Mouse (Mus musculus) ovary, adult 10 weeks (tissue): ENCODE results near the gene Nt5dc2. TPM values are rescaled to one million over a fixed set of nuclear protein-coding genes. Genes with fewer than 3 reads are reported as not detected.

ENCODE experiments used
- polyA plus RNA-seq: library from polyadenylated mRNA; stranded (reverse); fragments of 350-450 nt; fragmentation: Illumina TruSeq; extraction: RNeasy Lipid Tissue Mini Kit (QIAGEN cat#74804); gene quantifications from one replicate; pipeline ENCODE4 v1.2.3, GENCODE M21; 2014

Nt5dc2 gene
- 3.3 TPM for polyA plus RNA-seq

DNA sequence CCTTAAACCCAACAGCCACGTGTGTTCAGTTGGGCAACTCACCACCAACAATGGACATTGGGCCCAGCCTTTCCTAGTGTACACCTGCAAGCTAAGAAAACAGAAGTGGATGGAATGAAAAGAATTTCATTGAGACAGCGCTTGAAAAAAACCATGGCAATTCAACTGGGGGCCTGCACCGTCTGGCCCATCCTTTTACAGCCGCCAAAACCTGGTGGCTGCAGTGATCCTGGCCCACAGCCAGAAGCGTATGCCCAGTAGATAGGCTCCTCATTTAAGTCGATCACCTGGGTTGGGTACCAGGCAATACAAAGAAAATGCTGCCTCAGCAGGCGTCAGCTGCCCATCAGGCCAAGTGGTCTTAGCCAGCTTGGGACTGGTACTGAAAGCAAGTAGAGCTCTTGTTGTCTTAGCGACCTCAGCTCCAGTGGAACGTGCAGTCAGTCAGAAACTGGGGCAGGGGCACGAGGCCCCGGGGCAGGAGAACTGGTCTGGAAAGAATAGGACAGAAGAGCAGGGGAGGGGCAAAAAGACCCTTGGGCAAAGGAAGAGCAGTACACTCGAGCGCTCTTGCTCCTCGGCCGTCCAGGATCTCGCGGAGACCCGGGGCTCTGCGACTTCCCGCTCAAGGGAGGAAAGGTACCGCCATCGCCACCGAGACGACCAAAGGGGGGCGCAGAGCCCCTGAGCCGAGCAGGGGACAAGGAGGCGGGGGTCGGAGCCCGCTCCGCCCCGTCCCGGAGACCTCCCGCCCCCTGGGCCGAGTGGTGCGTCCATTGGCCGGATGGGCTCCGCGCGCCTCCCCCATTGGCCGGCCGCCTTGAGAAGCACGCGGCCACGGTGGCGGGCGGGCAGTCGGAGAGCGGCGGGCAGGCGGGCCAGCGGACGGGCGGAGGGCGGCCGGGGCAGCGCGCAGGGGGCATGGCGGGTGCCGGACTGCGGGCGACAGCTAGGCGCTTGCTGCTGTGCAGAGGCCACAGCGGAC lies at the start of gene Nt5dc2:
Nt5dc2 (plus strand) TSS at position 818 of the 985 bp plus-strand sequence.

DNA sequence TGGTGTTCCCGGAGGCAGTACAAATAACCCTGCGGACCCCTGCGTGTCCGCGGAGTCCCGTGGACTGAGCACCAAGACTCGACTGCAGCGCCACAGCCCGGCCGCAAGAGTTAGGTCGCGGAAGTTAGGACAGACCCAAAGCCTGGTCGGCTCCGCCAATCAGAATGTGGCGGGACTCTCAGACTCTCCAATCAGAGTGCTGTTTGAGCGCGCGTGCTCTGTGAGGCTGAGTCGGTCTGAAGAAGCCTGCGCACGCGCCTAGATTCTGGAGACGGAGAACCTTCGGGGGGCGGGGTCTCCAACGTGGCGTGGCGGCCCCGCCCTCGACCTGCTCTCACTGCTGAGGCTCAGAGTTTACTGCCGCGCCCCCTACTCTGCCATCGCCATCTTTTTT lies 2.0 kb upstream of the Nt5dc2 start, which contains the start of gene Smim4:
Smim4 (minus strand) TSS at position 131 of the 394 bp plus-strand sequence.

DNA sequence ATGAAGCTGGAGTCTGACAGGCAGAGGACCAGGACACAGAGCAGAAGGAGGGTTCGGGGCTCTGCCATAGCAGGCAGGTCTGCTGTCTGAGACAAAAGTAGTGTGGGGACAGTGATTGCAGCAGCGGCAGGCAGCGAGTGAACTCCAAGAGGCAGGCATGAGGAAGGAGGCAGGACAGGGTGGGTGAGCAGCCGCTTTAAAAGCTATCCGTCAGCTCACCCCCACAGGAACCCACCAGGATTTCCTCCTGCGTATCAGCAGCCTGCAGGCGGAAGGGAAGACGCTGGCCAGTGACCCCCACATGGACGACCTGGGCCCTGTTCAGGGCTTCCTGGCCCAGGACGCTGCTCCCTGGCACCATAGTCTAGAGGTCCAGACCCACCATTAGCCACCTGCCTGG lies 37.6 kb downstream of the Nt5dc2 start, which contains the start of gene Stab1:
Stab1 (minus strand) TSS at position 217 of the 400 bp plus-strand sequence.

Other genes starting within 250 kb of the Nt5dc2 start
- not detected for gene Itih4, start 244.6 kb upstream of the Nt5dc2 start, polyA plus RNA-seq
- gene Itih3, start 207.3 kb upstream of the Nt5dc2 start, polyA plus RNA-seq, result 1.3 TPM
- not detected for gene Itih1, start 187.8 kb upstream of the Nt5dc2 start, polyA plus RNA-seq
- 22.2 TPM for gene Nek4, start 179.7 kb upstream of the Nt5dc2 start, polyA plus RNA-seq
- 139 TPM for gene Glt8d1, start 129.7 kb upstream of the Nt5dc2 start, polyA plus RNA-seq
- 392 TPM for gene Spcs1, start 129.4 kb upstream of the Nt5dc2 start, polyA plus RNA-seq
- 187 TPM for gene Pbrm1, start 111.9 kb upstream of the Nt5dc2 start, polyA plus RNA-seq
- 159 TPM for gene Gnl3, start 111.9 kb upstream of the Nt5dc2 start, polyA plus RNA-seq
- gene Smim4, start 2.1 kb upstream of the Nt5dc2 start, polyA plus RNA-seq, result 6.6 TPM
- 1.7 TPM for gene Stab1, start 37.6 kb downstream of the Nt5dc2 start, polyA plus RNA-seq
- not detected for gene Tnnc1, start 77.3 kb downstream of the Nt5dc2 start, polyA plus RNA-seq
- gene Nisch, start 85.9 kb downstream of the Nt5dc2 start, polyA plus RNA-seq, result 84.3 TPM
- gene Sema3g, start 86.8 kb downstream of the Nt5dc2 start, polyA plus RNA-seq, result 8.8 TPM
- 9.7 TPM for gene Phf7, start 120.3 kb downstream of the Nt5dc2 start, polyA plus RNA-seq
- gene Bap1, start 120.4 kb downstream of the Nt5dc2 start, polyA plus RNA-seq, result 6.2 TPM
- 0.29 TPM for gene Dnah1, start 192.8 kb downstream of the Nt5dc2 start, polyA plus RNA-seq
- gene Capn7, start 205.6 kb downstream of the Nt5dc2 start, polyA plus RNA-seq, result 142 TPM